Mouse (Mus musculus) limb, embryonic 11.5 days (tissue): ENCODE measurements around the gene Slc35g1. TPM values are rescaled to one million over a fixed set of nuclear protein-coding genes. Genes with fewer than 3 reads are reported as not detected.
"Not testable (repeated sequence)": the region's sequence is repeated elsewhere in the genome, so short reads cannot be mapped to it uniquely, and the experiment has no call there.

Experiments used
- ATAC-seq: fragments of 200-750 bp; cut with Nextera tagmentation; 2 replicates; pipeline ENCODE4 v1.8.0; 2017; ENCODE audit warnings: low read depth; ENCODE audit not compliant: insufficient number of reproducible peaks, low FRiP score, low TSS enrichment
- DNase-seq: peaks from one replicate; pipeline ENCODE4 v3.0.0-alpha.2; 2015; ENCODE audit warnings: low spot score
- H3K27ac ChIP-seq: fragments of 300-500 bp; sonication (generic); replicated peaks from 2 replicates; pipeline ENCODE4 v1.5.1; 2014; ENCODE audit warnings: low read depth, mild to moderate bottlenecking, low read length
- H3K27me3 ChIP-seq: fragments of 300-500 bp; sonication (generic); 2 replicates; pipeline ENCODE4 v1.6.1; 2014; ENCODE audit warnings: mild to moderate bottlenecking, low read length, mixed read lengths; ENCODE audit not compliant: control insufficient read depth, insufficient read depth
- H3K36me3 ChIP-seq: fragments of 300-500 bp; sonication (generic); 2 replicates; pipeline ENCODE4 v1.6.1; 2014; ENCODE audit warnings: mild to moderate bottlenecking, low read length, moderate library complexity, mixed read lengths; ENCODE audit not compliant: control insufficient read depth, insufficient read depth
- H3K4me1 ChIP-seq: fragments of 300-500 bp; sonication (generic); 2 replicates; pipeline ENCODE4 v1.6.1; 2014; ENCODE audit warnings: low read length, mixed read lengths; ENCODE audit not compliant: control insufficient read depth, insufficient read depth
- H3K4me2 ChIP-seq: fragments of 300-500 bp; sonication (generic); 2 replicates; pipeline ENCODE4 v1.6.1; 2014; ENCODE audit warnings: low read depth, mild to moderate bottlenecking, moderate library complexity; ENCODE audit not compliant: severe bottlenecking
- H3K4me3 ChIP-seq: fragments of 300-500 bp; sonication (generic); 2 replicates; pipeline ENCODE4 v1.5.1; 2014; ENCODE audit warnings: low read depth, low read length
- H3K9ac ChIP-seq: fragments of 300-500 bp; sonication (generic); 2 replicates; pipeline ENCODE4 v1.6.1; 2014; ENCODE audit warnings: mild to moderate bottlenecking, low read length
- H3K9me3 ChIP-seq: fragments of 300-500 bp; sonication (generic); 2 replicates; pipeline ENCODE4 v1.6.1; 2016; ENCODE audit warnings: low read length; ENCODE audit not compliant: control insufficient read depth
- WGBS: fragments of 180-500 bp; shearing (Covaris S2); extraction: QIAGEN DNeasy Blood & Tissue Kit; methylation state at CpG from one replicate; pipeline ENCODE4 v1.1.7; 2014; 5-methylcytosine and 5-hydroxymethylcytosine counted together
- polyA plus RNA-seq: library from polyadenylated mRNA; unstranded; fragments of >200 nt; fragmentation: Nextera tagmentation; extraction: Ambion mirVana; gene quantifications from 2 replicates; pipeline ENCODE4 v1.2.1, GENCODE M21; 2014

Gene Slc35g1
- polyA plus RNA-seq, 1 experiment from 2014 or later: 3.5 TPM

DNA sequence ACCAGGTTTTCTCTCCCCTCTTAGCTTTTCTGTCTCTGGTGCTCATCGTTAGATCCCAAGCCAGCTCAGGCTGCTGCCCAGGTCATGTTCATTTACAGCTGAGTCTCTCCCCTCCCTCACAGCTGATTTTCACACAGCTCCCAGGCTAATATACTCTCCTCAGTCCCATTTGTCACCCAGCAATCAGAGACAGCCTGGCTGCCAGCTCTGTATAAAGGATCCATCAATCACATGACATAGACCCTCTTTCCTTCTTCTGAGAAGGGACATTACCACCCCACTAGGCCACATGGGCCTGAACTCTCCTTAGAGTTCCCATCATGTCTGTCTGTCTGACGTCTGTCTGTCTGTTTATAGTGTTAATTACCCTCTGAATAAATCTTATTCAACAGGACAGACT is 22.4 kb upstream of the Slc35g1 start:
- 38% methylated on average over 2 of the region's 2 CpGs for WGBS
- 0 out of 2 replicates have a peak, but pooled peaks cover 2% of the 10 kb centered on the region for H3K27me3 ChIP-seq
- no peaks in the 10 kb centered on the region for H3K9me3 ChIP-seq
- DNase-seq (no peak), ATAC-seq (no peak)
- H3K36me3 ChIP-seq: no peaks in the 10 kb centered on the region
- H3K4me2 ChIP-seq: no peak overlapping the region
- H3K4me1 ChIP-seq: no peaks in the 10 kb centered on the region
- H3K27ac ChIP-seq: no peak overlapping the region
- no peak overlapping the region for H3K9ac ChIP-seq
- H3K4me3 ChIP-seq: no peak overlapping the region

DNA sequence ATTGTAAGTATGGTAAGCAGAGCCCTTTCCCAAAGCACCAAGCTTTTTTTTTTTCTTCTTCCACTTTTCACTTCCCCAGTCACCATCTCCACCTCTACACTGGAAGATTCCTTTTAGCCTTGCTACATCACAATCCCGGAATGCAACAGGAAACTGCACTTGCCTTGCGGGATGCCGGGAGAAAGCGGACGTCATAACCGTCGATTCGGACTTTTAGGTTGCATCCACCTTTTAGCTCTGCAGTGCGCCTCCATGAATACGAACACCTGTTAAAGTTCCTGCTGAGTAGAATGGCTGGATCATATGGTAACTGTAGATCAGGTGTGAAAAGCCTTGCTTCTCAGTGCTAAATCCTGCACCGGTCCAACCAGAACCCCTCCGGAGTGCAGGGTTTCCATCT is 12.0 kb upstream of the Slc35g1 start:
- ATAC-seq (no peak), DNase-seq (no peak)
- H3K4me2 ChIP-seq: no peak overlapping the region
- H3K27me3 ChIP-seq: no peaks in the 10 kb centered on the region
- WGBS: 90% methylated on average over 12 of the region's 12 CpGs
- H3K4me3 ChIP-seq: no peak overlapping the region
- no peak overlapping the region for H3K9ac ChIP-seq
- H3K36me3 ChIP-seq: no peaks in the 10 kb centered on the region
- H3K4me1 ChIP-seq: no peaks in the 10 kb centered on the region
- H3K27ac ChIP-seq: no peak overlapping the region
- H3K9me3 ChIP-seq: no peaks in the 10 kb centered on the region

DNA sequence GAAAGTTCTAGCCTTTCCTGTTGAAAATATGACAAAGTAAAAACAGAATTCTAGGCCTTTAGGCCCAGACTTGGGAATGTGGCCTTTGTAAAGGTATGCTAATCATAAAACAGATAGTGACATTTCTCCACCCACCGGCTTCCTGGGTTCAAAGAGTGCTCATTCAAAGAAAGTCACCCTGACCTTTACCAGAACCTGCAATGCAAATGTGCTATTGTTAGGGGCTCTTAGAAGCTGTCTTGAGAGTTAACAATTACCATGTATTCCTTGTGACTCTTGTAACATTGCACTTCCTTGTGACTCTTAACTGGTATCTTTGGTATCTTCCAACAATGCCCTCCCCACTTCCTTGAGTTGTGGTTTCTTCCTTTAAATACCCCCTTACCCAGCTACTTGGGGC is 8.8 kb upstream of the Slc35g1 start:
- H3K4me3 ChIP-seq, ATAC-seq, H3K4me2 ChIP-seq, H3K9me3 ChIP-seq, H3K27ac ChIP-seq, H3K9ac ChIP-seq, H3K27me3 ChIP-seq, H3K36me3 ChIP-seq, H3K4me1 ChIP-seq, DNase-seq: not testable (repeated sequence)
- WGBS: 86% methylated on average over 1 of the region's 1 CpGs

DNA sequence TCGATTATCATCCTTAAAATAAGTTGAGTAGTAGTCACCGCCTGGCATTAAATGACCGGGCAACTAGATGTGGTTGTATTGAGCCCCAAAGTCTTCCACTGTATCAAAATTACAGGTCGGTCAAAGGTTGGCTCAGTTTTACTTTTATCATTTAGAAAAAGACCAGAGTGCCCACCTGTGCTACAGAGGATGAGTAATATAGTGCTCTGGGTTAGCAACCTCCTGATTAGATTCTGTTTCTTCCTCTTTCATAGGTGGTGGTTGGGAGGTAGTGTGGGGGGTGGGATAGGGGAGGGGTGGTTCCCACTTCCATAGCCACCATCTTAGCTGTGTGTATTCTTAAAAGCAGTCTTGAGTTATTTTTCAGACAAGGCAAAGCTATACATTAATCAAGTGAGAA is 7.9 kb upstream of the Slc35g1 start:
- no peaks in the 10 kb centered on the region for H3K27me3 ChIP-seq
- H3K4me2 ChIP-seq: no peak overlapping the region
- no peaks in the 10 kb centered on the region for H3K36me3 ChIP-seq
- DNase-seq (no peak), ATAC-seq (no peak)
- no peak overlapping the region for H3K4me3 ChIP-seq
- WGBS: 90% methylated on average over 4 of the region's 4 CpGs
- no peaks in the 10 kb centered on the region for H3K4me1 ChIP-seq
- no peak overlapping the region for H3K9ac ChIP-seq
- H3K27ac ChIP-seq: no peak overlapping the region
- no peaks in the 10 kb centered on the region for H3K9me3 ChIP-seq

DNA sequence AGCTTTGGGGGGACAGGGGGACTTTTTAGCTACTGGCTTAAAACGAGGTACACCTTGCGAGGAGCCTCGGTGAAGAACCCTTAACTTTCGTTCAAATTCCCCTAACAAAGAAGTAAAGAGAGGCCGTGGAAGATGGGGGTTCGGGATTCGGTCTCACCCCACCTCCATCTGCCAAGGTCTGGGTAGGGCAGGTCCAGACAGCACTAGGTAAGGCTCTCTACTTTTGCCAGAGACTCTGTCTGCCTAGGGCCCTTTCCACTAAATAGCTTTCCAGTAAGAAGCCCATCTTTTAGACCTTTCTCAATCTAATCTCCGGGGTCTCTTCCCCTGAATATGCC is 822 bp downstream of the Slc35g1 start:
- peak overlapping the region; percentile 53 for H3K4me3 ChIP-seq
- DNase-seq (no peak), ATAC-seq (no peak)
- H3K9ac ChIP-seq: no peak overlapping the region
- no peak overlapping the region for H3K27ac ChIP-seq
- peak overlapping the region; percentile 78 for H3K4me2 ChIP-seq
- no peaks in the 10 kb centered on the region for H3K27me3 ChIP-seq
- H3K9me3 ChIP-seq: no peaks in the 10 kb centered on the region
- H3K4me1 ChIP-seq: no peaks in the 10 kb centered on the region
- WGBS: 24% methylated on average over 8 of the region's 8 CpGs
- H3K36me3 ChIP-seq: no peaks in the 10 kb centered on the region

DNA sequence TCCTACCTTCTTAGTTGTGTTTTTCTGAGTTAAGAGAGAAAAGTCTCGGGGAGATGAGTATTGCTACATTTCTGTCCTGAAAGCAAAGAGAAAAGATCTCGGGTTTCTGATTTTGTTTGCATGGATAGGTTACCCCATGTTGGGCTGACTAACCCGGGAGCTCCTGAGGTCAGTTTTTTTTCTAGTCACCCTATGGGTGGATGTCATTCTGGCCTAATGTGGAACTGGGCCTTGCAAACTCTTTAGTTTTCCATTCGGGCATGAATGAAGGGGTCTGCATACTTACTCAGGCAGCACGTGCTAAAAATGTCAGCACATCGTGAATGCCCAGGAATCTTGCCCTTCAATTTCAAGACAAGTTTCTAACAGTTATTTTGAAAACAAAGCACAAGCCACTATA is 1.2 kb downstream of the Slc35g1 start:
- ATAC-seq: no peak
- H3K9ac ChIP-seq: no peak overlapping the region
- 46% methylated on average over 6 of the region's 6 CpGs for WGBS
- H3K27ac ChIP-seq: no peak overlapping the region
- peak; percentile 45 for DNase-seq
- H3K4me1 ChIP-seq: no peaks in the 10 kb centered on the region
- H3K4me3 ChIP-seq: no peak overlapping the region
- no peak overlapping the region; the same call in 1 of the 2 replicates for H3K4me2 ChIP-seq
- no peaks in the 10 kb centered on the region for H3K36me3 ChIP-seq
- no peaks in the 10 kb centered on the region for H3K27me3 ChIP-seq
- H3K9me3 ChIP-seq: no peaks in the 10 kb centered on the region

DNA sequence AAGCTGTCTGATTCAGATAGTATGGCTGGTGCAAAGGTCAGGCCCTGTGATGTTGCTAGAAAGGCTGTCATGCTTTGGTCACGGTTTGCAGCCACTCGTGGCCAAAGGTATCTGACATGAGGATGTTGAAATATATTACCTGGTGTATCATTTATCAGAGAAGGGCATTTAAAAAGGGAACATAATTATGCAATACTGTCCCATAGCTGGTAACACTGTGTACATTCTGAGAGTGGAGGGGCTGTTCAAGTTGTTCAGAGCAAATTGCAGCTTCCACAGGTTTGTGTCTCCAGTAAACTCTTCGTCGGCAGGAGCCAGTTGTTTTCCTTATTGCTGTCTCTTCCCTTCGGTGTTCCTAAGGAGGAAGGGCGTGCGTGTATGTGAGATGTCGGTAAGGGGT is 3.2 kb downstream of the Slc35g1 start:
- Histone ChIP-seq H3K4me3 (no peak overlapping the region), H3K27ac (no peak overlapping the region), H3K27me3 (no peaks in the 10 kb centered on the region), H3K36me3 (no peaks in the 10 kb centered on the region), H3K4me2 (no peak overlapping the region), H3K9ac (no peak overlapping the region), H3K4me1 (no peaks in the 10 kb centered on the region), H3K9me3 (no peaks in the 10 kb centered on the region)
- 85% methylated on average over 8 of the region's 8 CpGs for WGBS
- ATAC-seq (no peak), DNase-seq (no peak)

DNA sequence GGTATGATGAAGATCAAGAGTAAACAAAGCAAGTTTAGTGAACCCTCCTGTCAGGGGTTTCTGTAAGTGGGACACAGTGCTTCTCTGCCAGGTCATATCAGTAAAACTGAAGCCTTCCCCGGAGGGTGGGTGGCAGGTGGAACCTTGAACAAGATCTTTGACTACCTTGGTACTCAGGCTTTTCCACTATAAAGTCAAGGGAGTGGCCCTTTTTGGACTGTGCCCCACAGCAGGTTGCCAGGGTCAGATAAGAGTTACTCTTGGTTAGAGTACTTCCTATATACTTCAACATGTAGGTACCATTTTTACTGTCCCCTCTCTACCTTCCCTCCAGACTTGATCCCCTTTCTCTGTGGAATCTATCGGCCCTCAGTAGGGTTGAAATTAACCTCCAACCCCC is 5.1 kb downstream of the Slc35g1 start:
- H3K27me3 ChIP-seq: no peaks in the 10 kb centered on the region
- ATAC-seq (no peak), DNase-seq (no peak)
- H3K9me3 ChIP-seq: no peaks in the 10 kb centered on the region
- H3K4me3 ChIP-seq: no peak overlapping the region
- H3K4me2 ChIP-seq: no peak overlapping the region
- H3K4me1 ChIP-seq: no peaks in the 10 kb centered on the region
- WGBS: 93% methylated on average over 2 of the region's 2 CpGs
- no peak overlapping the region for H3K9ac ChIP-seq
- H3K27ac ChIP-seq: no peak overlapping the region
- H3K36me3 ChIP-seq: no peaks in the 10 kb centered on the region

DNA sequence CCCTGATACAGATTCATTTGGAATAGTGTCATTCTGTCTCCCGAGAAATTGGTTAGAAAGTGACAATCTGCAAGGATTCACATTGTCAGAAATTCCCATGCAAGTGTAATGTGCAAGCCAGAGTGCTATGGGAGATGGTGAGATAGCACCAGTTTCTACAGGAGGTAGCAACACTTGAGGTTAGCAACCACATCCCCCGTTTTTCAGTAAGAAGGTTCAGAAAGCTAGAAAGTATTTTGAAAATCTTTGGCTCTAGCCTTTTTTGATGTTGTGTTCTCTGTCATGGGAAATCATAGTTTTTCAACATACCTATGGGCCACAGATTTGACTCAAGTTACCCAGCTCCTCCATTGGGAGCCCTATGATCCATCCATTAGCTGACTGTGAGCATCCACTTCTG is 5.6 kb downstream of the Slc35g1 start:
- Histone ChIP-seq H3K9ac (no peak overlapping the region), H3K27me3 (no peaks in the 10 kb centered on the region), H3K36me3 (no peaks in the 10 kb centered on the region), H3K27ac (no peak overlapping the region), H3K4me2 (no peak overlapping the region), H3K4me1 (no peaks in the 10 kb centered on the region), H3K4me3 (no peak overlapping the region), H3K9me3 (no peaks in the 10 kb centered on the region)
- WGBS: 88% methylated on average over 2 of the region's 2 CpGs
- DNase-seq (no peak), ATAC-seq (no peak)
